Mouse (Mus musculus): ENCODE results near the gene Radil. TPM values are rescaled to one million over a fixed set of nuclear protein-coding genes. Genes with fewer than 3 reads are reported as not detected.

Gene Radil
- polyA plus RNA-seq, 1 experiment from 2014 or later: 13.6 TPM

DNA sequence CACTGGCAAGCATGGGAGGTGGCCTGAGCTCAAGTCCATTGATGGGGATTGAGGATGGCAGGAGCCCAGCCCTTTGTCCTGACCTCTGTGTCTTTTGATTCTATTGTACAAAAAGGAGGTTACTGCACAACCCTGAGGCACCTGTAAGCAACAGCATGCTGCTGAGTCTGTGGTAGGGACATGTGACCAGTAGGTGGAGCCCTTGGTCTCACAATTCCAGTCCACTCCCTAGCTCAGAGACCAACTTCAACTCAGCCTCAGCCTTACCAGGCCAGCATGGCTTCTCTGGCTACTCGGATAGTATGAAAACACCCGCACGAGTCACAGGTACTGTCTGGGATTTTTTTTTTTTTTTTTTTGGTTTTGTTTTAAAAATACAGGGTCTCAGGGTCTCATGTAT, 48.5 kb downstream of the Radil start:
- Histone ChIP-seq H3K36me3 (ENCODE audit: control insufficient read depth, insufficient read depth, low read length) (0 out of 2 replicates have a peak, but pooled peaks cover 14% of the 10 kb centered on the region), H3K4me1 (ENCODE audit: control insufficient read depth, insufficient read depth, low read length) (no peaks in the 10 kb centered on the region), H3K27me3 (ENCODE audit: control insufficient read depth, insufficient read depth, low read length) (no peaks in the 10 kb centered on the region), H3K27ac (replicated peaks; ENCODE audit: low read depth, low read length) (no peak overlapping the region), H3K9me3 (ENCODE audit: control insufficient read depth, low read length) (no peaks in the 10 kb centered on the region), H3K4me3 (replicated peaks; ENCODE audit: low read depth, low read length) (no peak overlapping the region), H3K4me2 (ENCODE audit: low read length) (no peak overlapping the region), H3K9ac (replicated peaks; ENCODE audit: low read length) (no peak overlapping the region)
- WGBS: 3% methylated on average over 3 of the region's 3 CpGs
- ATAC-seq (ENCODE audit: low FRiP score, low TSS enrichment) (peak; percentile 73), DNase-seq (peak; percentile 91)

GRCm38 (mm10) chr5:142500918-142501317, 50.0 kb downstream of the Radil start:
- no peak for DNase-seq
- Histone ChIP-seq H3K9ac (replicated peaks; ENCODE audit: low read length) (no peak overlapping the region), H3K4me1 (ENCODE audit: control insufficient read depth, insufficient read depth, low read length) (no peaks in the 10 kb centered on the region), H3K36me3 (ENCODE audit: control insufficient read depth, insufficient read depth, low read length) (peaks cover 9% of the 10 kb centered on the region; the same call in 1 of the 2 replicates), H3K4me2 (ENCODE audit: low read length) (no peak overlapping the region), H3K27ac (replicated peaks; ENCODE audit: low read depth, low read length) (no peak overlapping the region), H3K27me3 (ENCODE audit: control insufficient read depth, insufficient read depth, low read length) (no peaks in the 10 kb centered on the region), H3K9me3 (ENCODE audit: control insufficient read depth, low read length) (no peaks in the 10 kb centered on the region), H3K4me3 (replicated peaks; ENCODE audit: low read depth, low read length) (no peak overlapping the region)
- no peak for ATAC-seq (ENCODE audit: low FRiP score, low TSS enrichment)
- WGBS: 87% methylated on average over 10 of the region's 10 CpGs

GRCm38 (mm10) chr5:142498964-142499363, 51.9 kb downstream of the Radil start:
- ATAC-seq (ENCODE audit: low FRiP score, low TSS enrichment) (no peak), DNase-seq (peak; percentile 71)
- no peaks in the 10 kb centered on the region for H3K9me3 ChIP-seq (ENCODE audit: control insufficient read depth, low read length)
- H3K4me3 ChIP-seq (replicated peaks; ENCODE audit: low read depth, low read length): no peak overlapping the region
- no peak overlapping the region for H3K27ac ChIP-seq (replicated peaks; ENCODE audit: low read depth, low read length)
- no peaks in the 10 kb centered on the region for H3K27me3 ChIP-seq (ENCODE audit: control insufficient read depth, insufficient read depth, low read length)
- peaks cover 9% of the 10 kb centered on the region; the same call in 1 of the 2 replicates for H3K36me3 ChIP-seq (ENCODE audit: control insufficient read depth, insufficient read depth, low read length)
- H3K4me1 ChIP-seq (ENCODE audit: control insufficient read depth, insufficient read depth, low read length): no peaks in the 10 kb centered on the region
- H3K4me2 ChIP-seq (ENCODE audit: low read length): no peak overlapping the region
- 32% methylated on average over 3 of the region's 3 CpGs for WGBS
- no peak overlapping the region for H3K9ac ChIP-seq (replicated peaks; ENCODE audit: low read length)

GRCm38 (mm10) chr5:142495321-142496096, 55.4 kb downstream of the Radil start:
- WGBS: 56% methylated on average over 14 of the region's 14 CpGs
- no peak overlapping the region for H3K4me2 ChIP-seq (ENCODE audit: low read length)
- H3K4me1 ChIP-seq (ENCODE audit: control insufficient read depth, insufficient read depth, low read length): no peaks in the 10 kb centered on the region
- H3K9me3 ChIP-seq (ENCODE audit: control insufficient read depth, low read length): no peaks in the 10 kb centered on the region
- peaks cover 11% of the 10 kb centered on the region; the same call in 1 of the 2 replicates for H3K36me3 ChIP-seq (ENCODE audit: control insufficient read depth, insufficient read depth, low read length)
- H3K9ac ChIP-seq (replicated peaks; ENCODE audit: low read length): no peak overlapping the region
- no peak overlapping the region for H3K4me3 ChIP-seq (replicated peaks; ENCODE audit: low read depth, low read length)
- H3K27ac ChIP-seq (replicated peaks; ENCODE audit: low read depth, low read length): no peak overlapping the region
- no peak for ATAC-seq (ENCODE audit: low FRiP score, low TSS enrichment)
- peak; percentile 23 for DNase-seq
- H3K27me3 ChIP-seq (ENCODE audit: control insufficient read depth, insufficient read depth, low read length): no peaks in the 10 kb centered on the region

DNA sequence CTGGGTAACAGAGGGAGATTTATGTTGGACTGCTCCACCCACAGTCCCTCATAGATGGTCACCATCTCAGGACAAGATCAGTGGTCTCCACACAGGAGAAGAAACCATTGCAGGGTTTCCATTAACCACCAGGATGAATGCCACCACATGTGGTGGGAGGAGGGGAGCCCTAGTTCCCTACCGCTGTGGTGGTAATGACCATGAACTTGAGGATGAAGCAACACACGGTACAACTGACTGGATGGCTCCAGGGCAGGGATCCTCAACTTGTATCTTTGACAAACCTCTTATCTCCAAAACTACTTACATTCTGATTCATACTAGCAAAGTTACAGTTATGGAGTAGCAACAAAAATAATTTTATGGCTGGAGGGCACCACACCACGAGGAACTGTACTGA, 57.6 kb downstream of the Radil start:
- Histone ChIP-seq H3K4me3 (replicated peaks; ENCODE audit: low read depth, low read length) (no peak overlapping the region), H3K9ac (replicated peaks; ENCODE audit: low read length) (no peak overlapping the region), H3K27me3 (ENCODE audit: control insufficient read depth, insufficient read depth, low read length) (no peaks in the 10 kb centered on the region), H3K36me3 (ENCODE audit: control insufficient read depth, insufficient read depth, low read length) (peaks cover 11% of the 10 kb centered on the region; the same call in 1 of the 2 replicates), H3K27ac (replicated peaks; ENCODE audit: low read depth, low read length) (no peak overlapping the region), H3K9me3 (ENCODE audit: control insufficient read depth, low read length) (no peaks in the 10 kb centered on the region), H3K4me2 (ENCODE audit: low read length) (no peak overlapping the region), H3K4me1 (ENCODE audit: control insufficient read depth, insufficient read depth, low read length) (no peaks in the 10 kb centered on the region)
- no peak for DNase-seq
- ATAC-seq (ENCODE audit: low FRiP score, low TSS enrichment): no peak
- WGBS: 87% methylated on average over 3 of the region's 3 CpGs

DNA sequence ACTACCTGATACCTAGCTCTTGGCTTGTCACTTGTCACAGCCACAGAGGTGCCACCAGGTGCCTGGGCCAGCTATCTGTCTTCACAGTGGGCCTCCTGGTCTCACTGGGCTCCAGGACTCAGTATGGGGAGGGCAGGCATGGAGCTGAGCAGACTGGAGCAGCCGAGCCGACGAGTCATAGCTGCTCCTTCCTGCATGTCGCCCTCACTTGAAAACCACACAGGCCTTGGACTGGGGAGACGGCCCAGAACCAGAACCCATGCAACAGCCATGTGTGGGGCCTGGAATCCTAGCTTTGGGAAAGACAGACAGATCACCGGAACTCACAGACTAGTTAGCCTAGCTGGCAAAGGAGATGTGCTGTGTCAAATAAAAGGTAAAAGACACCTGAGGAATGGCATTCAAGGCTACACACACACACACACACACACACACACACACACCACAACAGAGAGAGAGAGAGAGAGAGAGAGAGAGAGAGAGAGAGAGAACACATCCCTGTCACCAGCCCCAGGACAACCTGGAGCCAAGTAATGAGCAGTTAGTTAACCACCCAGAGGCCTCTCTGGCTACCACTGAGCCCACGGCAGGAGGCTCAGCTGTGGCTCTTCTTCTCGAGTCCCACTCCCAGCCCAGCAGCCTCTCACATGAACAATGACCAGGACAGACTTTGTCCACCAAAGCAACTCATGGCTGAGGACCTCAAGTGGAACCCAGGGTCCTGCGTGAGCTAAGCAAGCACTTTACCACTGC, 60.8 kb downstream of the Radil start:
- 77% methylated on average over 9 of the region's 9 CpGs for WGBS
- H3K36me3 ChIP-seq (ENCODE audit: control insufficient read depth, insufficient read depth, low read length): 0 out of 2 replicates have a peak, but pooled peaks cover 7% of the 10 kb centered on the region

DNA sequence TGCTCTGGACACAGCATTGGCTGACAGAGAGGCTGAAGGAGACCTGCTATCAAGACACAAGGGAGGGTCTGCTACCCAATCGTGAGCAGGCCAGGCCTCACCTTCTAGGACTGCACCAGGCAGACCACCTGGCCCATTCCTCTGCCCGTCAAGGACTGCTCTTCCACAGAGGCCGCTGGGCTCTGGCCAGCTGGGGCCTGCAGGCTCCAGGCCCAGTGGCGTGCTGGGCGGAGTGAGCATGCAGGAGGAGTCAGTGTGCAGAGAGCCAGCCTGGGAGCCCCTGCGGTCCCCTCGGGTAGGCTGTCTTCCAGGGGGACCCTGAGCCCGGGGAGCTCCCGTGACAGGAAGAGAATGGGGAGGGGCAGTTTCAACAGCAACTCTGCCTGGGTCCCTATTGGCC, 64.2 kb downstream of the Radil start:
- 0 out of 2 replicates have a peak, but pooled peaks cover 9% of the 10 kb centered on the region for H3K36me3 ChIP-seq (ENCODE audit: control insufficient read depth, insufficient read depth, low read length)
- no peak overlapping the region for H3K27ac ChIP-seq (replicated peaks; ENCODE audit: low read depth, low read length)
- H3K4me1 ChIP-seq (ENCODE audit: control insufficient read depth, insufficient read depth, low read length): no peaks in the 10 kb centered on the region
- no peaks in the 10 kb centered on the region for H3K9me3 ChIP-seq (ENCODE audit: control insufficient read depth, low read length)
- H3K4me3 ChIP-seq (replicated peaks; ENCODE audit: low read depth, low read length): no peak overlapping the region
- ATAC-seq (ENCODE audit: low FRiP score, low TSS enrichment): no peak
- no peak overlapping the region for H3K4me2 ChIP-seq (ENCODE audit: low read length)
- H3K27me3 ChIP-seq (ENCODE audit: control insufficient read depth, insufficient read depth, low read length): no peaks in the 10 kb centered on the region
- DNase-seq: no peak
- no peak overlapping the region for H3K9ac ChIP-seq (replicated peaks; ENCODE audit: low read length)
- 62% methylated on average over 9 of the region's 9 CpGs for WGBS

More for the DNA sequence above, 60.8 kb downstream of the Radil start:
- no peak overlapping the region for H3K4me3 ChIP-seq (replicated peaks; ENCODE audit: low read depth, low read length)
- no peaks in the 10 kb centered on the region for H3K9me3 ChIP-seq (ENCODE audit: control insufficient read depth, low read length)
- no peak overlapping the region for H3K4me2 ChIP-seq (ENCODE audit: low read length)
- H3K27ac ChIP-seq (replicated peaks; ENCODE audit: low read depth, low read length): no peak overlapping the region
- DNase-seq (no peak), ATAC-seq (ENCODE audit: low FRiP score, low TSS enrichment) (no peak)
- H3K9ac ChIP-seq (replicated peaks; ENCODE audit: low read length): no peak overlapping the region
- no peaks in the 10 kb centered on the region for H3K27me3 ChIP-seq (ENCODE audit: control insufficient read depth, insufficient read depth, low read length)
- no peaks in the 10 kb centered on the region for H3K4me1 ChIP-seq (ENCODE audit: control insufficient read depth, insufficient read depth, low read length)

- no peaks in the 10 kb centered on the region for H3K9me3 ChIP-seq (ENCODE audit: control insufficient read depth, low read length)
- ATAC-seq (ENCODE audit: low FRiP score, low TSS enrichment) (no peak), DNase-seq (no peak)
- H3K9ac ChIP-seq (replicated peaks; ENCODE audit: low read length): no peak overlapping the region
- no peak overlapping the region for H3K4me2 ChIP-seq (ENCODE audit: low read length)
- H3K27ac ChIP-seq (replicated peaks; ENCODE audit: low read depth, low read length): no peak overlapping the region
- 89% methylated on average over 5 of the region's 5 CpGs for WGBS
- 0 out of 2 replicates have a peak, but pooled peaks cover 9% of the 10 kb centered on the region for H3K36me3 ChIP-seq (ENCODE audit: control insufficient read depth, insufficient read depth, low read length)
- no peaks in the 10 kb centered on the region for H3K4me1 ChIP-seq (ENCODE audit: control insufficient read depth, insufficient read depth, low read length)
- H3K27me3 ChIP-seq (ENCODE audit: control insufficient read depth, insufficient read depth, low read length): no peaks in the 10 kb centered on the region
- H3K4me3 ChIP-seq (replicated peaks; ENCODE audit: low read depth, low read length): no peak overlapping the region
Observed at GRCm38 (mm10) chr5:142483581-142483980, 67.3 kb downstream of the Radil start.
